Mouse (Mus musculus): ENCODE data around the gene Gm4792.

GRCm38 (mm10) chr10:94263211-94263610, 35.3 kb downstream of the Gm4792 start:
- TF ChIP-seq CTCF (IDR thresholded peaks at IDR 0.05; ENCODE audit: control insufficient read depth, insufficient read depth, insufficient replicate concordance, low read depth, low read length) (no peak), POLR2A (IDR thresholded peaks at IDR 0.05; ENCODE audit: control insufficient read depth, low read depth, low read length) (no peak)

Measured in testis, adult 2 months (tissue).